Mouse (Mus musculus): ENCODE data around the gene Eps15. TPM values are rescaled to one million over a fixed set of nuclear protein-coding genes. Genes with fewer than 3 reads are reported as not detected.
A peak's percentile ranks its signal among the peaks of the same experiment; 100 is the strongest.
"Not testable (repeated sequence)": the region's sequence is repeated elsewhere in the genome, so short reads cannot be mapped to it uniquely, and the experiment has no call there.

Eps15 gene
- polyA plus RNA-seq, 1 experiment from 2014 or later, result 49.3 TPM

DNA sequence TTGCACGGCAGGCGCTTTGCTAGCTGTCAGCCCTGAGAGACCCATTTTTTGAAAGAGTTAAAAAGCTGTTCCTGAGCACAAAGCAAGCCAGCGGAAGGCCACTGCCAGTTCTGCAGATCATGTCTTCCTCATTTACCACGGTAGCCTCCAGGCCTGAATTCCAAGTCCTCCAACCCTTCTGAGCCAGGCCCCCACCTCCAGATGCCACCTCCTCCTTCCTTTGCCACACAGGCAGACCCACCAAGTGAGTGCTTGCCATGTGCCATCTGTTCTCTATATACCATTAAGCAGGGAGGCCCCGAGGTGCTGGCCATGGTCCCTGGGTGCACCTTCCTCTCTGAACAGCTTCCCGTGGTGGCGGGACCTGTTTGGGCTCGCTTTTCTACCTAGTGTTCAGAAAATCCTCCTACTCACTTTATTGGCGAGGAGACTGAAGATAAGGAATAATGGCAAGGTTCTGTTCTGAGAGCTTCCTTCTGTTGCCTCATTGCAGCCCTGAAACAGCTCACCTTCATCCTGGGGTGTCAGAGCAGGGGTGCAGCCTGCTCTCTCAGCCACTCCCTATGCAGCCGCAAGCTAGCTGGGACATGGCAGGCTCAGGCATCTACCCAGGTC lies 120.4 kb downstream of the Eps15 start:
- 73% methylated on average over 10 of the region's 10 CpGs for WGBS
- no peaks in the 10 kb centered on the region for H3K4me1 ChIP-seq (ENCODE audit: insufficient read depth)
- DNase-seq, result no peak

DNA sequence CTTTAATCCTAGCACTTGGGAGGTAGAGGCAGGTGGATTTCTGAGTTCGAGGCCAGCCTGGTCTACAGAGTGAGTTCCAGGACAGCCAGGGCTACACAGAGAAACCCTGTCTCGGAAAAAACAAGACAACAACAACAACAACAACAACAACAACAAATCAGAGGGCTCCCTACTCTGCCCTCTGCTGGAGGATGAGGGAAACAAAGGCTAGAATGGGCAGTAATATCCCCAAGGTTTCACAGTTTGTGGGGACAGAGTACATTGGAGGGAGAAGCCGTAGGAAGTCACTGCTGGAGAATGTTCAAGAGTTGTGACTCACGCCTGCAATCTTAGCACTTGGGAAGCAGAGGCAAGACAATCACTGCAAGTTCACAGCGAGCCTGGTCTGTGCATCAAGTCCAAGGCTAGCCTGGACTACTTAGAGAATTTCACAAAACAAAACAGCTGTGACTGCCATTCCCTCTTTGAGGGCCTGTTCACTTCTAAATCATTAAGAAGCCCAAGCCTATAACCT lies 121.2 kb downstream of the Eps15 start:
- Histone ChIP-seq H3K9ac (no peak overlapping the region), H3K27ac (ENCODE audit: low read depth) (no peak overlapping the region), H3K27me3 (ENCODE audit: insufficient read depth, low read length) (no peaks in the 10 kb centered on the region), H3K9me3 (ENCODE audit: low read depth, low read length) (no peaks in the 10 kb centered on the region), H3K36me3 (ENCODE audit: insufficient read depth) (no peaks in the 10 kb centered on the region), H3K4me3 (ENCODE audit: low read depth, low read length) (no peak overlapping the region), H3K4me2 (no peak overlapping the region), H3K4me1 (ENCODE audit: insufficient read depth) (peaks cover 2% of the 10 kb centered on the region; the same call in 1 of the 2 replicates)
- TF ChIP-seq CTCF (IDR thresholded peaks at IDR 0.05; ENCODE audit: low read depth), result peak; percentile 50
- WGBS, result 64% methylated on average over 5 of the region's 5 CpGs
- ATAC-seq (ENCODE audit: insufficient read depth) (no peak), DNase-seq (no peak)

More for the DNA sequence above, 120.4 kb downstream of the Eps15 start:
- no peak for TF ChIP-seq CTCF (IDR thresholded peaks at IDR 0.05; ENCODE audit: low read depth)
- no peaks in the 10 kb centered on the region for H3K9me3 ChIP-seq (ENCODE audit: low read depth, low read length)
- H3K27ac ChIP-seq (ENCODE audit: low read depth), result no peak overlapping the region
- no peak for ATAC-seq (ENCODE audit: insufficient read depth)
- H3K27me3 ChIP-seq (ENCODE audit: insufficient read depth, low read length), result no peaks in the 10 kb centered on the region
- no peak overlapping the region for H3K9ac ChIP-seq
- H3K4me3 ChIP-seq (ENCODE audit: low read depth, low read length), result no peak overlapping the region
- no peaks in the 10 kb centered on the region for H3K36me3 ChIP-seq (ENCODE audit: insufficient read depth)
- H3K4me2 ChIP-seq, result no peak overlapping the region

GRCm38 (mm10) chr4:109404908-109405307 lies 124.8 kb downstream of the Eps15 start:
- not testable (repeated sequence) for DNase-seq; H3K27ac ChIP-seq (ENCODE audit: low read depth); H3K4me3 ChIP-seq (ENCODE audit: low read depth, low read length); H3K36me3 ChIP-seq (ENCODE audit: insufficient read depth); H3K27me3 ChIP-seq (ENCODE audit: insufficient read depth, low read length); H3K4me1 ChIP-seq (ENCODE audit: insufficient read depth); H3K9me3 ChIP-seq (ENCODE audit: low read depth, low read length); ATAC-seq (ENCODE audit: insufficient read depth); H3K9ac ChIP-seq
- WGBS, result 88% methylated on average over 3 of the region's 3 CpGs
- 0 out of 2 replicates have a peak overlapping the region, but pooled peaks have one; percentile 99 for H3K4me2 ChIP-seq

GRCm38 (mm10) chr4:109405415-109405814 lies 125.3 kb downstream of the Eps15 start:
- H3K4me3 ChIP-seq (ENCODE audit: low read depth, low read length), result peak overlapping the region; percentile 63
- no peak for ATAC-seq (ENCODE audit: insufficient read depth)
- no peak for TF ChIP-seq CTCF (IDR thresholded peaks at IDR 0.05; ENCODE audit: low read depth)
- no peaks in the 10 kb centered on the region for H3K36me3 ChIP-seq (ENCODE audit: insufficient read depth)
- H3K9me3 ChIP-seq (ENCODE audit: low read depth, low read length), result no peaks in the 10 kb centered on the region
- H3K4me1 ChIP-seq (ENCODE audit: insufficient read depth), result peaks cover 6% of the 10 kb centered on the region; the same call in 1 of the 2 replicates
- no peak for DNase-seq
- peak overlapping the region; percentile 99 for H3K4me2 ChIP-seq
- peak overlapping the region; percentile 20; the same call in 1 of the 2 replicates for H3K9ac ChIP-seq
- H3K27ac ChIP-seq (ENCODE audit: low read depth), result peak overlapping the region; percentile 82
- H3K27me3 ChIP-seq (ENCODE audit: insufficient read depth, low read length), result no peaks in the 10 kb centered on the region
- 60% methylated on average over 8 of the region's 8 CpGs for WGBS

GRCm38 (mm10) chr4:109406054-109406485 lies 126.0 kb downstream of the Eps15 start:
- H3K27me3 ChIP-seq (ENCODE audit: insufficient read depth, low read length), result no peaks in the 10 kb centered on the region
- DNase-seq (peak; percentile 93), ATAC-seq (ENCODE audit: insufficient read depth) (peak; percentile 86)
- peak overlapping the region; percentile 67 for H3K9ac ChIP-seq
- peak overlapping the region; percentile 63 for H3K4me3 ChIP-seq (ENCODE audit: low read depth, low read length)
- 0% methylated on average over 3 of the region's 3 CpGs for WGBS
- no peaks in the 10 kb centered on the region for H3K9me3 ChIP-seq (ENCODE audit: low read depth, low read length)
- H3K4me1 ChIP-seq (ENCODE audit: insufficient read depth), result peaks cover 6% of the 10 kb centered on the region; the same call in 1 of the 2 replicates
- H3K27ac ChIP-seq (ENCODE audit: low read depth), result peak overlapping the region; percentile 82
- peak overlapping the region; percentile 99 for H3K4me2 ChIP-seq
- no peak for TF ChIP-seq CTCF (IDR thresholded peaks at IDR 0.05; ENCODE audit: low read depth)
- H3K36me3 ChIP-seq (ENCODE audit: insufficient read depth), result no peaks in the 10 kb centered on the region

DNA sequence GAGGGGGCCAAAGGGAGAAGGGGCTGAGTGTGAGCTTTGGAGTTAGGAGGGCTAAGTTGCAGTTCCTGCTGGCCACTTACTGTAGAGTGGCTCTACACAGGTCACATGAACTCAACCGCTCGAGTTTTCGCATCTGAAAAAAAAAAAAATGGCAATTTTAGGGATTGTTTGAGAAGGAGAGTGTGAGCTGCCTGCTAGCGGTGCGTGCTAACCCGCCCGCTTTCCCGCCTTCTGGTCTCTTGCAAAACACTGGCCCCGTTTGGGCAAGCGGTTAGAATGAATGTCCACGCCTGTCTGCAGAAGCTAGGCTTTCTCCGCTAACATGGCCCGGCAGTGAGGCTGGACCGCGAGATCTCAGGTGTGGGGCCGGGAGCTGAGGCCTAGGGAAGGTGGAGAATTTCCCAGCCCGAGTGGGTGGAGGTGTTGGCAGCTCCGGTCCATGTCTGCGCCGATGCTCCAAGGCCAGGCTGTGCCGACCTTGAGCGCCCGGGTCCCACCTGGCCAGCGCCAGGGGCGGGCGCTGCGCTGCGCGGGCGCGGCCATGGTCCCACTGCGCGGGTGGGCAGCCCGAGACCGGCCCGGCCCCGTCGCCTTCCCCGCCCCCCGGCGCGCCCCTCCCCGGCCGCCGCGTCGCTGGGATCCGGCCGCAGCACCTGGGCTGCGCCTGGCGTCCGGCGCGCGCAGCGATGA lies 126.6 kb downstream of the Eps15 start, which contains the start of gene Ttc39a:
Ttc39a (plus strand) TSS at position 138 of the 690 bp plus-strand sequence.
- under 1% methylated on average over 47 of the region's 56 CpGs for WGBS
- peak; percentile 73 for DNase-seq
- ATAC-seq (ENCODE audit: insufficient read depth), result peak; percentile 57
- Histone ChIP-seq H3K4me1 (ENCODE audit: insufficient read depth) (peaks cover 6% of the 10 kb centered on the region; the same call in 1 of the 2 replicates), H3K27me3 (ENCODE audit: insufficient read depth, low read length) (no peaks in the 10 kb centered on the region), H3K4me2 (peak within 1 kb of the TSS; percentile 99), H3K36me3 (ENCODE audit: insufficient read depth) (no peaks in the 10 kb centered on the region), H3K9me3 (ENCODE audit: low read depth, low read length) (no peaks in the 10 kb centered on the region), H3K9ac (peak within 1 kb of the TSS; percentile 67), H3K27ac (ENCODE audit: low read depth) (peak within 1 kb of the TSS; percentile 82), H3K4me3 (ENCODE audit: low read depth, low read length) (peak within 1 kb of the TSS; percentile 63)
- no peak for TF ChIP-seq CTCF (IDR thresholded peaks at IDR 0.05; ENCODE audit: low read depth)

DNA sequence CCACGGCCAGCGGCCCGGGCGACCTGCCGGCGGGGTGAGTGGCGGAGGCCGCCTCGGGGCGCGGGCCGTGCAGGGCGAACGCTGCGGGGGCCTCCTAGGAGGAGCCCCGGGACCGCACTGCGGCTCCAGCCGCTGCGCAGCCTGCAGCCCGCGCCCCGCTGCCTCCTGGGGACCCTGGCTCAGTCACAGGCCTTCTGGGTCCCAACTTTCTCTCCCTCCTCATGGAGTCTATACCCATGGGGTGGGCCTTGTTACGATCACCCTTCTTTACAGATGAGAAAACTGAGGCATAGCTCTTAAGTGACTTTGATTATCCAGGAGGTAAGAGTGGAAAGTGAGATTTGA lies 127.1 kb downstream of the Eps15 start:
- DNase-seq (peak; percentile 54), ATAC-seq (ENCODE audit: insufficient read depth) (no peak; the same call in 1 of the 2 replicates)
- no peak for TF ChIP-seq CTCF (IDR thresholded peaks at IDR 0.05; ENCODE audit: low read depth)
- peaks cover 6% of the 10 kb centered on the region; the same call in 1 of the 2 replicates for H3K4me1 ChIP-seq (ENCODE audit: insufficient read depth)
- H3K4me3 ChIP-seq (ENCODE audit: low read depth, low read length), result peak overlapping the region; percentile 63
- no peaks in the 10 kb centered on the region for H3K36me3 ChIP-seq (ENCODE audit: insufficient read depth)
- H3K4me2 ChIP-seq, result peak overlapping the region; percentile 99
- 2% methylated on average over 24 of the region's 24 CpGs for WGBS
- H3K27ac ChIP-seq (ENCODE audit: low read depth), result peak overlapping the region; percentile 82
- H3K9me3 ChIP-seq (ENCODE audit: low read depth, low read length), result no peaks in the 10 kb centered on the region
- H3K27me3 ChIP-seq (ENCODE audit: insufficient read depth, low read length), result no peaks in the 10 kb centered on the region
- peak overlapping the region; percentile 67 for H3K9ac ChIP-seq
